Mouse (Mus musculus) urinary bladder, postnatal 10 days (tissue): ENCODE results near the gene Il1b.

Experiments used
- DNase-seq: peaks from one replicate; pipeline ENCODE4 v3.0.0; 2022; ENCODE audit warnings: low spot score

The Il1b gene

GRCm38 (mm10) chr2:129368106-129368505 is 2.8 kb downstream of the Il1b start:
- DNase-seq, result no peak

GRCm38 (mm10) chr2:129367246-129367645 is 3.7 kb downstream of the Il1b start:
- no peak for DNase-seq

- DNase-seq, result no peak
Observed at GRCm38 (mm10) chr2:129360975-129361560, 9.9 kb downstream of the Il1b start.

GRCm38 (mm10) chr2:129360197-129360596 is 10.7 kb downstream of the Il1b start:
- DNase-seq, result no peak

- DNase-seq, result no peak
Observed at GRCm38 (mm10) chr2:129338138-129338621, 32.8 kb downstream of the Il1b start.

GRCm38 (mm10) chr2:129333471-129333870 is 37.5 kb downstream of the Il1b start:
- no peak for DNase-seq

GRCm38 (mm10) chr2:129330540-129330939 is 40.4 kb downstream of the Il1b start:
- DNase-seq, result no peak

- DNase-seq, result no peak
Observed at GRCm38 (mm10) chr2:129330024-129330423, 40.9 kb downstream of the Il1b start.

GRCm38 (mm10) chr2:129328238-129328637 is 42.7 kb downstream of the Il1b start:
- no peak for DNase-seq

GRCm38 (mm10) chr2:129324216-129324615 is 46.7 kb downstream of the Il1b start:
- no peak for DNase-seq

- no peak for DNase-seq
Observed at GRCm38 (mm10) chr2:129322117-129322635, 48.8 kb downstream of the Il1b start.

GRCm38 (mm10) chr2:129320033-129320605 is 50.8 kb downstream of the Il1b start:
- no peak for DNase-seq

GRCm38 (mm10) chr2:129315831-129316230 is 55.1 kb downstream of the Il1b start:
- DNase-seq, result no peak

- no peak for DNase-seq
Observed at GRCm38 (mm10) chr2:129314880-129315279, 56.1 kb downstream of the Il1b start.
